Mouse (Mus musculus) MEL (cell line): ENCODE measurements around the gene Zfp398.

Experiments used
- CTCF ChIP-seq, 3 experiments: IDR thresholded peaks in 2 of 3; conservative IDR thresholded peaks in 1 of 3; 2 replicates each; pipeline ENCODE4 v1.5.1; 2011 to 2012; ENCODE audit warnings: low read length in 3 of 3, low read depth in 2 of 3, mild to moderate bottlenecking in 2 of 3, improper control_type of control experiment in 1 of 3, inconsistent platforms in 1 of 3, mixed read lengths in 1 of 3, moderate library complexity in 1 of 3; ENCODE audit not compliant: control insufficient read depth in 1 of 3, insufficient read depth in 1 of 3, poor library complexity in 1 of 3, severe bottlenecking in 1 of 3
- NRF1 ChIP-seq: IDR thresholded peaks from 2 replicates; pipeline ENCODE4 v1.6.1; 2014; ENCODE audit warnings: low read depth, mild to moderate bottlenecking, inconsistent platforms, low read length, improper control_type of control experiment, moderate library complexity; ENCODE audit not compliant: poor library complexity, insufficient read depth, severe bottlenecking
- POLR2A ChIP-seq, 2 experiments: IDR thresholded peaks; 2 replicates each; pipeline ENCODE4 v1.6.1; 2011 to 2012; ENCODE audit warnings: low read length in 2 of 2, mild to moderate bottlenecking in 2 of 2, control low read depth in 1 of 2, improper control_type of control experiment in 1 of 2, low read depth in 1 of 2, moderate library complexity in 1 of 2; ENCODE audit not compliant: control insufficient read depth in 1 of 2, insufficient read depth in 1 of 2, poor library complexity in 1 of 2
- POLR2AphosphoS2 ChIP-seq: IDR thresholded peaks from 2 replicates; pipeline ENCODE4 v1.6.1; 2011; ENCODE audit warnings: low read length, improper control_type of control experiment
- SIN3A ChIP-seq: IDR thresholded peaks from 2 replicates; pipeline ENCODE4 v1.6.1; 2012; ENCODE audit warnings: low read length, improper control_type of control experiment, inconsistent platforms
- TAL1 ChIP-seq: IDR thresholded peaks from 2 replicates; pipeline ENCODE4 v1.6.1; 2012; ENCODE audit warnings: mild to moderate bottlenecking, inconsistent platforms, low read length, moderate library complexity, mixed read lengths
- USF2 ChIP-seq, 2 experiments: IDR thresholded peaks; 2 replicates each; pipeline ENCODE4 v1.6.1; 2011 to 2012; ENCODE audit warnings: improper control_type of control experiment in 2 of 2, low read length in 2 of 2, borderline replicate concordance in 1 of 2, inconsistent platforms in 1 of 2, low read depth in 1 of 2, mild to moderate bottlenecking in 1 of 2; ENCODE audit not compliant: insufficient read depth in 1 of 2
- ZMIZ1 ChIP-seq: IDR thresholded peaks from 2 replicates; pipeline ENCODE4 v1.6.1; 2012; ENCODE audit warnings: low read depth, mild to moderate bottlenecking, inconsistent platforms, low read length, improper control_type of control experiment, moderate library complexity

GRCm38 (mm10) chr6:47909007-47909406 is 73.5 kb downstream of the Zfp398 start:
- no peak for TF ChIP-seq SIN3A
- no peak for TF ChIP-seq NRF1
- TF ChIP-seq CTCF (IDR thresholded peaks at IDR 0.05 in 2 of 3, conservative IDR thresholded peaks at IDR 0.05 in 1 of 3; ENCODE audit: control insufficient read depth in 1 of 3, insufficient read depth in 1 of 3, low read depth in 2 of 3, low read length in 3 of 3, poor library complexity in 1 of 3, severe bottlenecking in 1 of 3), result no peak
- no peak for TF ChIP-seq ZMIZ1
- no peak for TF ChIP-seq POLR2AphosphoS2
- TF ChIP-seq USF2 (IDR thresholded peaks at IDR 0.05; ENCODE audit: borderline replicate concordance in 1 of 2, insufficient read depth in 1 of 2, low read depth in 1 of 2, low read length in 2 of 2), result no peak
- TF ChIP-seq POLR2A (IDR thresholded peaks at IDR 0.05; ENCODE audit: control insufficient read depth in 1 of 2, insufficient read depth in 1 of 2, low read depth in 1 of 2, low read length in 2 of 2, poor library complexity in 1 of 2), result no peak
- no peak for TF ChIP-seq TAL1
